ENCODE assay signal across 26 mouse cellular contexts in the genomic region with DNA sequence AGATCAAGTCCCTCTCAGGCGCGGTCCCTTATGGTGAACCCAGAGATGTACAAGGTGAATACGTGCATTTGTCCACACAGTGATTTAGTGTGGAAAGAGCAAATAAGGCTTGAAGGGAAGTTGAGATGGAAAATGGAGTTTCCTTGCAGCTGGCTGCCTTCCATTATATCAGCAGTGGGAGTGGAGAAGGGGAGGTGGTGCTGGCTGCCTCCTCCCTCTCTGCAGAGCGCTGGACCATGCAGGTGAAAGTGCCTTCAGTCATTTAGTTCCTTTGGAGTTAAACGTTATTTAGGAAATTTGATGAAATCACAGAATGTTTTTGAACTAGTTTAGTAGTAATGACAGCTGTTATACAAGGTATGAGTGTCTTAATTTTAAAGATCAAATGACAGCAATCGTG.
DNase-seq lines count a peak whose midpoint lies in the region; ATAC-seq and TF ChIP-seq lines count a peak whose summit lies in the region.
"Had no signal": no experiment of that assay in that cellular context is flagged by ENCODE, and none has a peak within 500 bp of the region (broad histone marks: within the 10 kb centered on the region; RNA-seq: fewer than 3 reads in every experiment).

No protein-coding gene starts in this region.

- no peak for TF ChIP-seq CTCF in left cerebral cortex, adult 2 months (IDR thresholded peaks at IDR 0.05)

- peak overlapping the region; percentile 24; the same call in 1 of the 2 replicates for H3K27ac ChIP-seq in left cerebral cortex, adult 2 months
- H3K27ac ChIP-seq: embryonic facial prominence, embryonic 12.5 days; embryonic facial prominence, embryonic 15.5 days; forebrain, embryonic 12.5 days; forebrain, embryonic 15.5 days; heart, adult 2 months; heart, embryonic 10.5 days; heart, embryonic 13.5 days; hindbrain, embryonic 14.5 days had no signal

- ATAC-seq in erythroblast, adult 5-6 weeks (replicated peaks; ENCODE audit: low FRiP score, poor library complexity, severe bottlenecking) = no peak
- ATAC-seq: forebrain, embryonic 15.5 days; Patski had no signal

- no peak overlapping the region for H3K4me3 ChIP-seq in left cerebral cortex, adult 2 months
- H3K4me3 ChIP-seq: embryonic facial prominence, embryonic 12.5 days; embryonic facial prominence, embryonic 15.5 days; erythroblast, embryonic 14.5 days; forebrain, embryonic 12.5 days; forebrain, embryonic 15.5 days; heart, adult 2 months; heart, embryonic 10.5 days; heart, embryonic 13.5 days had no signal

- intact Hi-C loops in left cerebral cortex, adult 2 months (cut with DNase I) = no loop called here
- intact Hi-C loops in left cerebral cortex, postnatal 10 days (cut with DNase I) = no loop called here

- peak; percentile 13 for DNase-seq in kidney, adult 9 months
- DNase-seq in kidney, adult 8-10 months = no peak
- DNase-seq in left cerebral cortex, adult 2 months (ENCODE audit: extremely low spot score in 1 of 2, low spot score in 2 of 2) = no peak
- no peak for DNase-seq in left cerebral cortex, postnatal 10 days (ENCODE audit: extremely low spot score in 1 of 2, low spot score in 2 of 2)
- peak; percentile 12 to 29 for DNase-seq in kidney, postnatal 36 days
- no peak for DNase-seq in testis, postnatal 10 days (ENCODE audit: low spot score)
- DNase-seq: adrenal gland, adult 2 months; adrenal gland, postnatal 14 days; B cell, adult 2 months; cerebellum, adult 11 months; cerebellum, adult 2 months; cerebellum, adult 9-11 months; gastrocnemius, postnatal 36 days; heart, adult 2 months; heart, postnatal 14 days; heart, postnatal 4 days had no signal

Comparison
In these comparisons a context has a peak if more than half of its experiments do, and no peak if none do; other contexts are left out.
1. DNase-seq: peak in kidney, adult 9 months (single experiment) and kidney, postnatal 36 days (2 of 2); none in kidney, adult 8-10 months (0 of 2), left cerebral cortex, adult 2 months (0 of 2), left cerebral cortex, postnatal 10 days (0 of 2) and testis, postnatal 10 days (single experiment).